Mouse (Mus musculus) small intestine, adult 2 months (tissue): ENCODE results near the gene Spout1. TPM values are rescaled to one million over a fixed set of nuclear protein-coding genes. Genes with fewer than 3 reads are reported as not detected.

ENCODE experiments used
- H3K27ac ChIP-seq: fragments of 200-500 bp; 2 replicates; pipeline ENCODE4 v1.5.1; 2012; ENCODE audit warnings: low read depth, low read length, control low read depth, inconsistent platforms; ENCODE audit not compliant: insufficient read depth
- H3K27me3 ChIP-seq: fragments of 200-500 bp; 2 replicates; pipeline ENCODE4 v1.6.1; 2012; ENCODE audit warnings: mild to moderate bottlenecking, moderate library complexity, low read length, inconsistent platforms; ENCODE audit not compliant: control insufficient read depth, insufficient read depth
- H3K36me3 ChIP-seq: fragments of 200-500 bp; 2 replicates; pipeline ENCODE4 v1.6.1; 2012; ENCODE audit warnings: mild to moderate bottlenecking, low read length, control low read depth, inconsistent platforms; ENCODE audit not compliant: control insufficient read depth, insufficient read depth
- H3K4me1 ChIP-seq: fragments of 200-500 bp; 2 replicates; pipeline ENCODE4 v1.6.1; 2012; ENCODE audit warnings: low read length, inconsistent platforms, mixed read lengths; ENCODE audit not compliant: control insufficient read depth, insufficient read depth, insufficient read length
- H3K4me3 ChIP-seq: fragments of 200-500 bp; 2 replicates; pipeline ENCODE4 v1.5.1; 2012; ENCODE audit warnings: low read depth, mild to moderate bottlenecking, control low read depth, inconsistent platforms, low read length, moderate library complexity
- CTCF ChIP-seq: fragments of 200-500 bp; IDR thresholded peaks from 2 replicates; pipeline ENCODE4 v1.5.1; 2012; ENCODE audit warnings: low read depth, mild to moderate bottlenecking, control low read depth, inconsistent platforms, low read length, moderate library complexity, mixed read lengths; ENCODE audit not compliant: insufficient replicate concordance, insufficient read length; ENCODE audit errors: extremely low read depth
- POLR2A ChIP-seq: fragments of 200-500 bp; IDR thresholded peaks from 2 replicates; pipeline ENCODE4 v1.6.1; 2012; ENCODE audit warnings: low read depth, mild to moderate bottlenecking, control low read depth, inconsistent platforms, low read length, moderate library complexity
- WGBS: fragments of 180-500 bp; shearing (Covaris S2); methylation state at CpG from one replicate; pipeline ENCODE4 v1.1.7; 2018; 5-methylcytosine and 5-hydroxymethylcytosine counted together
- polyA plus RNA-seq: library from polyadenylated mRNA; depleted of rRNA; stranded (reverse); fragments of >200 nt; gene quantifications from 2 replicates; pipeline ENCODE4 v1.2.3, GENCODE M21; 2012; rRNA removed

Spout1 gene
- polyA plus RNA-seq: 10.9 and 16.8 TPM in 2 replicates

- Histone ChIP-seq H3K4me3 (peak within 1 kb of the TSS; percentile 87), H3K27me3 (no peaks in the 10 kb centered on the region), H3K36me3 (peaks cover 28% of the 10 kb centered on the region), H3K27ac (no peak within 1 kb of the TSS), H3K4me1 (peaks cover 5% of the 10 kb centered on the region)
- 1% methylated on average over 54 of the region's 54 CpGs for WGBS
- TF ChIP-seq POLR2A (peak; percentile 62), CTCF (no peak)
Measured at GRCm38 (mm10) chr2:30177700-30178675, at the start of gene Spout1. Gene Spout1, minus strand, starts transcription at chr2:30178459.

- 90% methylated on average over 5 of the region's 5 CpGs for WGBS
- TF ChIP-seq CTCF (no peak), POLR2A (no peak)
Measured at GRCm38 (mm10) chr2:30216293-30216692, 38.0 kb upstream of the Spout1 start.

GRCm38 (mm10) chr2:30215493-30215892 lies 37.2 kb upstream of the Spout1 start:
- H3K4me3 ChIP-seq: no peak overlapping the region
- 81% methylated on average over 6 of the region's 6 CpGs for WGBS
- H3K36me3 ChIP-seq: no peaks in the 10 kb centered on the region
- H3K27ac ChIP-seq: no peak overlapping the region
- no peaks in the 10 kb centered on the region for H3K4me1 ChIP-seq
- TF ChIP-seq POLR2A (no peak), CTCF (no peak)
- H3K27me3 ChIP-seq: no peaks in the 10 kb centered on the region

More at GRCm38 (mm10) chr2:30216293-30216692, 38.0 kb upstream of the Spout1 start:
- Histone ChIP-seq H3K36me3 (no peaks in the 10 kb centered on the region), H3K27me3 (no peaks in the 10 kb centered on the region), H3K27ac (no peak overlapping the region), H3K4me1 (no peaks in the 10 kb centered on the region), H3K4me3 (no peak overlapping the region)

GRCm38 (mm10) chr2:30214745-30215144 lies 36.5 kb upstream of the Spout1 start:
- H3K27ac ChIP-seq: no peak overlapping the region
- H3K27me3 ChIP-seq: no peaks in the 10 kb centered on the region
- no peaks in the 10 kb centered on the region for H3K4me1 ChIP-seq
- WGBS: 84% methylated on average over 3 of the region's 3 CpGs
- H3K36me3 ChIP-seq: no peaks in the 10 kb centered on the region
- TF ChIP-seq CTCF (no peak), POLR2A (no peak)
- H3K4me3 ChIP-seq: no peak overlapping the region

- 60% methylated on average over 1 of the region's 1 CpGs for WGBS
- Histone ChIP-seq H3K27ac (no peak overlapping the region), H3K4me3 (no peak overlapping the region)
Measured at GRCm38 (mm10) chr2:30212951-30213350, 34.7 kb upstream of the Spout1 start.

GRCm38 (mm10) chr2:30212169-30212545 lies 33.9 kb upstream of the Spout1 start:
- Histone ChIP-seq H3K27me3 (no peaks in the 10 kb centered on the region), H3K4me3 (no peak overlapping the region), H3K27ac (no peak overlapping the region), H3K36me3 (no peaks in the 10 kb centered on the region), H3K4me1 (no peaks in the 10 kb centered on the region)
- TF ChIP-seq CTCF (no peak), POLR2A (no peak)
- WGBS: 73% methylated on average over 4 of the region's 4 CpGs

More at GRCm38 (mm10) chr2:30212951-30213350, 34.7 kb upstream of the Spout1 start:
- no peaks in the 10 kb centered on the region for H3K36me3 ChIP-seq
- no peaks in the 10 kb centered on the region for H3K27me3 ChIP-seq
- TF ChIP-seq CTCF: no peak
- no peak for TF ChIP-seq POLR2A
- no peaks in the 10 kb centered on the region for H3K4me1 ChIP-seq
